ENCODE assay signal across 9 mouse cellular contexts in the genomic region with DNA sequence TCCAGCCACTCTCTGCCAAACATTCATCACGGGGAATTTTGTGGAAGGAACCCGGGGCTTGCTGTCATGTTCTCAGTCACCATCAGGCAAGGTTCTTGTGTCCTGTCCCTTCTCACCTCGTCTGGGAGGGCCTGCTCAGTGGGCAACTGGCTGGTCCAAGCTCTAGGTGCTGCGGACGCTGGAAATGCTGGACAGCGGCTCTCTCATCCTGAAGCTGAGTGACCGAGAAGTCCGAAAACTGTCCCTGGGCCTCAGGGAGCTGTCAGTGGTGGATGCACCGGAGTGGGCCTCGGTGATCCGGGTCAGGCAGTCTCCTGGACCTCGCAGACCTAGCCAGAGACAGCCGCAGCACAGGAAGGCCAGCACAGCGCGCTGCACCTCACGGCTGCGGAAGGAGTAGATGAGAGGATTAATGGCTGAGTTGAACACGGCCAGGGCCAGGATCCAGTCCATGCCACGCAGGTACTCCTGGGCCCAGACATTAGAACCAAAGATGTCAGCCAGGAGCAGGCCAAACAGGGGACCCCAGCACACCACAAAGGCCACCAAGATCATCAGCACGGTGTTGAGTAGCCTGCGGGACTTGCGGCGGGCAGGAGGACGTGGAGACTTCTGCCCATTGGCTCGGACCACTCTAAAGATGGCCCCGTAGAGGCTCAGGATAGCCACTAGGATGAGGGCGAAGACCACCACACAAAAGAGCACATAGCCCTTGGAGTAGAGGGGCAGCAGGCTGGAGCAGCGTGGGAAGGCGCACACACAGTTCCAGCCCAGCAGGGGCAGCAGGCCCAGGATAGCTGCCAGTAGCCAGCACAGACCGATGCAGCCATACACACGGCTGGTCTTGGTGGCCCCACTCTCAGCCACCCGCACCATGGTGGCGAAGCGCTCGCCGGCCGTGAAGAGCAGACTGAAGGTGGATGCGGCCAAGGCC. TPM values are rescaled to one million over a fixed set of nuclear protein-coding genes. Genes with fewer than 3 reads are reported as not detected.
DNase-seq lines count a peak whose midpoint lies in the region; ATAC-seq and TF ChIP-seq lines count a peak whose summit lies in the region.
"Had no signal": no experiment of that assay in that cellular context is flagged by ENCODE, and none has a peak within 500 bp of the region (broad histone marks: within the 10 kb centered on the region; RNA-seq: fewer than 3 reads in every experiment).

No protein-coding gene starts in this region.

- H3K27ac ChIP-seq in forebrain, embryonic 11.5 days (ENCODE audit: low read depth, low read length) = no peak overlapping the region
- no peak overlapping the region for H3K27ac ChIP-seq in forebrain, embryonic 12.5 days
- H3K27ac ChIP-seq in lung, embryonic 14.5 days (ENCODE audit: low read depth) = no peak overlapping the region
- H3K27ac ChIP-seq: hindbrain, embryonic 15.5 days had no signal

- H3K4me1 ChIP-seq in forebrain, embryonic 11.5 days (replicated peaks; ENCODE audit: control insufficient read depth, insufficient read depth, low read length) = peaks cover 8% of the 10 kb centered on the region
- peaks cover 31% of the 10 kb centered on the region for H3K4me1 ChIP-seq in forebrain, embryonic 12.5 days
- H3K4me1 ChIP-seq in lung, embryonic 14.5 days (ENCODE audit: insufficient read depth) = peaks cover 11% of the 10 kb centered on the region; the same call in 1 of the 2 replicates

- no peak overlapping the region for H3K4me3 ChIP-seq in forebrain, embryonic 11.5 days (ENCODE audit: low read depth, low read length)
- H3K4me3 ChIP-seq in forebrain, embryonic 12.5 days (replicated peaks) = no peak overlapping the region
- H3K4me3 ChIP-seq in lung, embryonic 14.5 days (ENCODE audit: low read depth, low read length) = no peak overlapping the region
- H3K4me3 ChIP-seq: hindbrain, embryonic 15.5 days had no signal

- peak; percentile 35 for TF ChIP-seq CTCF in lung, embryonic 14.5 days (IDR thresholded peaks at IDR 0.05; ENCODE audit: low read depth)

- H3K27me3 ChIP-seq in forebrain, embryonic 11.5 days (ENCODE audit: control insufficient read depth, insufficient read depth, low read length) = no peaks in the 10 kb centered on the region; the same call in 1 of the 2 replicates
- peaks cover 8% of the 10 kb centered on the region for H3K27me3 ChIP-seq in forebrain, embryonic 12.5 days
- H3K27me3 ChIP-seq in lung, embryonic 14.5 days (ENCODE audit: insufficient read depth, low read length) = no peaks in the 10 kb centered on the region

- no peaks in the 10 kb centered on the region for H3K36me3 ChIP-seq in forebrain, embryonic 11.5 days (ENCODE audit: control insufficient read depth, insufficient read depth, low read length)
- no peaks in the 10 kb centered on the region for H3K36me3 ChIP-seq in forebrain, embryonic 12.5 days (replicated peaks)
- no peaks in the 10 kb centered on the region for H3K36me3 ChIP-seq in lung, embryonic 14.5 days (ENCODE audit: insufficient read depth)
- H3K36me3 ChIP-seq: hindbrain, embryonic 15.5 days had no signal

- ATAC-seq in forebrain, embryonic 11.5 days (replicated peaks; ENCODE audit: low FRiP score) = no peak
- no peak for ATAC-seq in forebrain, embryonic 12.5 days (ENCODE audit: low FRiP score)
- no peak for ATAC-seq in lung, embryonic 14.5 days (ENCODE audit: insufficient read depth)
- ATAC-seq in megakaryocyte, adult 5-6 weeks (ENCODE audit: poor library complexity, severe bottlenecking) = 0 out of 2 replicates have a peak, but pooled peaks have one; percentile 5

- WGBS in forebrain, embryonic 11.5 days = 86% methylated on average over 38 of the region's 38 CpGs
- 86% methylated on average over 38 of the region's 38 CpGs for WGBS in forebrain, embryonic 12.5 days
- WGBS in lung, embryonic 14.5 days = 80% methylated on average over 38 of the region's 38 CpGs

- no peaks in the 10 kb centered on the region for H3K9me3 ChIP-seq in forebrain, embryonic 11.5 days (ENCODE audit: control insufficient read depth, low read length)
- no peaks in the 10 kb centered on the region for H3K9me3 ChIP-seq in forebrain, embryonic 12.5 days
- no peaks in the 10 kb centered on the region for H3K9me3 ChIP-seq in lung, embryonic 14.5 days (ENCODE audit: low read depth, low read length)
- H3K9me3 ChIP-seq: hindbrain, embryonic 15.5 days had no signal

- no peak overlapping the region; the same call in 1 of the 2 replicates for H3K9ac ChIP-seq in forebrain, embryonic 11.5 days (ENCODE audit: low read length)
- H3K9ac ChIP-seq in forebrain, embryonic 12.5 days = no peak overlapping the region
- H3K9ac ChIP-seq in lung, embryonic 14.5 days = no peak overlapping the region
- H3K9ac ChIP-seq: hindbrain, embryonic 15.5 days had no signal

- DNase-seq in forebrain, embryonic 11.5 days (ENCODE audit: low spot score) = peak; percentile 55
- no peak for DNase-seq in lung, embryonic 14.5 days
- DNase-seq in lung, postnatal 14 days = no peak
- peak; percentile 30 for DNase-seq in T-cell, adult 2 months (ENCODE audit: low spot score)
- DNase-seq in right cerebral cortex, postnatal 4 days = no peak
- no peak for DNase-seq in Muller cell, postnatal 12 days (ENCODE audit: inconsistent ontology term)

- no peak overlapping the region for H3K4me2 ChIP-seq in forebrain, embryonic 11.5 days (ENCODE audit: low read depth, low read length, severe bottlenecking)
- H3K4me2 ChIP-seq in forebrain, embryonic 12.5 days = no peak overlapping the region
- H3K4me2 ChIP-seq in lung, embryonic 14.5 days = peak overlapping the region; percentile 23; the same call in 1 of the 2 replicates

RNA-seq across cellular contexts. Expression of gene S1pr4, which starts 1.3 kb away (rescaled TPM):
- polyA plus RNA-seq in forebrain, embryonic 11.5 days (2014; fragmentation: Nextera tagmentation; extraction: Ambion mirVana) = 0.36 and 0.68 TPM in 2 replicates
- polyA plus RNA-seq in forebrain, embryonic 12.5 days (2016; fragmentation: Nextera tagmentation; extraction: Ambion mirVana) = 0.21 and 0.49 TPM in 2 replicates
- polyA plus RNA-seq in lung, embryonic 14.5 days (2014; fragmentation: Nextera tagmentation; extraction: Ambion mirVana) = 1.3 and 1.7 TPM in 2 replicates
- 22.8 and 23.9 TPM in 2 replicates for total RNA-seq in megakaryocyte, adult 5-6 weeks (2015)
- 28.1 and 29.3 TPM in 2 replicates for total RNA-seq in megakaryocyte, adult 5-6 weeks (2017)

RNA-seq across cellular contexts. Expression of gene Ncln, which starts 2.4 kb away (rescaled TPM):
- 71.8 and 72.3 TPM in 2 replicates for polyA plus RNA-seq in forebrain, embryonic 11.5 days (2014; fragmentation: Nextera tagmentation; extraction: Ambion mirVana)
- polyA plus RNA-seq in forebrain, embryonic 12.5 days (2016; fragmentation: Nextera tagmentation; extraction: Ambion mirVana) = 65.8 and 66.6 TPM in 2 replicates
- polyA plus RNA-seq in lung, embryonic 14.5 days (2014; fragmentation: Nextera tagmentation; extraction: Ambion mirVana) = 82.1 and 97.3 TPM in 2 replicates
- 55.8 and 62.8 TPM in 2 replicates for total RNA-seq in megakaryocyte, adult 5-6 weeks (2015)
- 72.4 and 76.3 TPM in 2 replicates for total RNA-seq in megakaryocyte, adult 5-6 weeks (2017)

RNA-seq across cellular contexts. Expression of gene Celf5, which starts 16.1 kb away (rescaled TPM):
- polyA plus RNA-seq in forebrain, embryonic 11.5 days (2014; fragmentation: Nextera tagmentation; extraction: Ambion mirVana) = 9.7 and 19.6 TPM in 2 replicates
- polyA plus RNA-seq in forebrain, embryonic 12.5 days (2016; fragmentation: Nextera tagmentation; extraction: Ambion mirVana) = 37.1 and 42.4 TPM in 2 replicates
- polyA plus RNA-seq in lung, embryonic 14.5 days (2014; fragmentation: Nextera tagmentation; extraction: Ambion mirVana) = 0.09 and 0.30 TPM in 2 replicates
- total RNA-seq in megakaryocyte, adult 5-6 weeks (2015) = not detected in 2 replicates
- total RNA-seq in megakaryocyte, adult 5-6 weeks (2017) = 0.24 TPM in 1 of 2 replicates, not detected in the other

RNA-seq across cellular contexts. Expression of gene Gna15, which starts 25.4 kb away (rescaled TPM):
- polyA plus RNA-seq in forebrain, embryonic 11.5 days (2014; fragmentation: Nextera tagmentation; extraction: Ambion mirVana) = 0.45 and 0.68 TPM in 2 replicates
- 0.49 and 0.92 TPM in 2 replicates for polyA plus RNA-seq in forebrain, embryonic 12.5 days (2016; fragmentation: Nextera tagmentation; extraction: Ambion mirVana)
- polyA plus RNA-seq in lung, embryonic 14.5 days (2014; fragmentation: Nextera tagmentation; extraction: Ambion mirVana) = 1.1 and 1.7 TPM in 2 replicates
- total RNA-seq in megakaryocyte, adult 5-6 weeks (2015) = 34.3 and 35.9 TPM in 2 replicates
- total RNA-seq in megakaryocyte, adult 5-6 weeks (2017) = 31.5 and 42.4 TPM in 2 replicates

RNA-seq across cellular contexts. Expression of gene Nfic, which starts 43.1 kb away (rescaled TPM):
- 10.5 and 10.8 TPM in 2 replicates for polyA plus RNA-seq in forebrain, embryonic 11.5 days (2014; fragmentation: Nextera tagmentation; extraction: Ambion mirVana)
- 15.3 and 16.3 TPM in 2 replicates for polyA plus RNA-seq in forebrain, embryonic 12.5 days (2016; fragmentation: Nextera tagmentation; extraction: Ambion mirVana)
- polyA plus RNA-seq in lung, embryonic 14.5 days (2014; fragmentation: Nextera tagmentation; extraction: Ambion mirVana) = 86.0 and 86.5 TPM in 2 replicates
- total RNA-seq in megakaryocyte, adult 5-6 weeks (2015) = 51.4 and 54.5 TPM in 2 replicates
- total RNA-seq in megakaryocyte, adult 5-6 weeks (2017) = 6.2 and 8.6 TPM in 2 replicates

Comparison
In these comparisons a context has a peak if more than half of its experiments do, and no peak if none do; other contexts are left out.
1. DNase-seq: peak in forebrain, embryonic 11.5 days (single experiment) and T-cell, adult 2 months (single experiment); none in lung, embryonic 14.5 days (single experiment), lung, postnatal 14 days (single experiment), right cerebral cortex, postnatal 4 days (single experiment) and Muller cell, postnatal 12 days (single experiment).